Mouse (Mus musculus) small intestine, adult 10 weeks (tissue): ENCODE data around the gene B3gnt8. TPM values are rescaled to one million over a fixed set of nuclear protein-coding genes. Genes with fewer than 3 reads are reported as not detected.

Experiments
- polyA plus RNA-seq: library from polyadenylated mRNA; stranded (reverse); fragments of 350-450 nt; fragmentation: Illumina TruSeq; extraction: RNeasy Lipid Tissue Mini Kit (QIAGEN cat#74804); gene quantifications from one replicate; pipeline ENCODE4 v1.2.3, GENCODE M21; 2014; ENCODE audit warnings: low replicate concordance

B3gnt8 gene
- not detected for polyA plus RNA-seq

DNA sequence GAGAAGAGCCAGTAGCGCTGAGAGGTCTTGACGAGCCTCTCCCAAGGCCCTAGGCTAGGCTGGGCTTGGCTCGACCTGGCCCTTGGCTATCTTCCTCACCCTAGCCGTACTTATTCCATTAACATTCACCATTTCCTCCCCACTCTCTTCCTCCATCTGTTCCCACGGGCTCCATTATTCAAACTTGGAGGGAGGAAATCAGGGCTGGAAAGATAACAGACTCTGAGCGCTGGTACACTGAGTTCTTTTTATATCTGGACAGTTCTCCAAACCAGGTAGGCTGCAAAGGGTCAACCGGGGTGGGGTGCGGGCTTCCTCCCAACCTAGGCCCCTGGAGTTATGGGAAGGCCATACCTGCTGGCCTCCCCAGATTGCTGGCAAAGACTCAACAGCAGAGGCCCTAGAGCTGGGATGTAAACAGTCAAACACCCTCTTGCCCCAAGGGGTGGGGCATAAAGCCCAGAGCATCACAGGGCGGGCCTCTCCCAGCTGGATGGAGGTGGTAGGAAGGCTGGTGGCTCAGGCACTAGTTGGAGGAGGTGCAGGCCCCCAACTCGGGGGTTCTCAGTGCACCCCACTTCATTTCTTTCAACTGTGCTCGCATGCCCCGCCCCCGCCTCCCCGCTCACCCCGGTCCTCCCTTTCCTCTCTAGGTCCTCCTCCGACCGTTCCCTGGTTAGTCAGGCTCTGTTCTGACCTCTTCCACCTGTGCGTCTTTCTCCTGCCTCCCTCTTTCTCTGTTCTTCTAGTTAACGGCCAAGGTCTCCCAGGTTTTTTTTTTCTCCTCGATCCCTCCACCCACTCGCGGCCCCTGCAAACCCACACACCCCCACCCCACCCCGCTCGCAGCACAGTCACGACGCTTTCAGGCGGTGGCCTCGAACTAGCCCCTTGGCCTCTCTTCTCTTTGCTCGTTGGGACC lies at the start of gene B3gnt8:
TSS of gene B3gnt8 (plus strand) at position 146 of the 922 bp plus-strand sequence.

DNA sequence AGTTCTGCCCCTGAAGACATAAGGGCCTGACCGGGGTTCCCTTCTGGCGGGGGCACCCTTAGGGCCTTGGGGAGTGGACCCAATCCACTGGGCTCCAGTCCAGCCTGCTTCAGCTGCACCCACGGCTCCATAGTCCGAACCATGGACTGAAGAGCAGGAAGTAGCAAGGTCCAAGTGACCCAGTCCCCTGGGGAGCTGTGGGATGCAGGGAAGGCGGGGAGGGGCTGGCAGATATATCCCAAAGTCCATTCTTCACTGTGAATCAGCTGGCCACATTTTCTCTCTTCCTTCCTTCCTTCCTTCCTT lies 10.8 kb upstream of the B3gnt8 start, which contains the start of gene Erich4:
TSS of gene Erich4 (minus strand) at position 187 of the 306 bp plus-strand sequence.

DNA sequence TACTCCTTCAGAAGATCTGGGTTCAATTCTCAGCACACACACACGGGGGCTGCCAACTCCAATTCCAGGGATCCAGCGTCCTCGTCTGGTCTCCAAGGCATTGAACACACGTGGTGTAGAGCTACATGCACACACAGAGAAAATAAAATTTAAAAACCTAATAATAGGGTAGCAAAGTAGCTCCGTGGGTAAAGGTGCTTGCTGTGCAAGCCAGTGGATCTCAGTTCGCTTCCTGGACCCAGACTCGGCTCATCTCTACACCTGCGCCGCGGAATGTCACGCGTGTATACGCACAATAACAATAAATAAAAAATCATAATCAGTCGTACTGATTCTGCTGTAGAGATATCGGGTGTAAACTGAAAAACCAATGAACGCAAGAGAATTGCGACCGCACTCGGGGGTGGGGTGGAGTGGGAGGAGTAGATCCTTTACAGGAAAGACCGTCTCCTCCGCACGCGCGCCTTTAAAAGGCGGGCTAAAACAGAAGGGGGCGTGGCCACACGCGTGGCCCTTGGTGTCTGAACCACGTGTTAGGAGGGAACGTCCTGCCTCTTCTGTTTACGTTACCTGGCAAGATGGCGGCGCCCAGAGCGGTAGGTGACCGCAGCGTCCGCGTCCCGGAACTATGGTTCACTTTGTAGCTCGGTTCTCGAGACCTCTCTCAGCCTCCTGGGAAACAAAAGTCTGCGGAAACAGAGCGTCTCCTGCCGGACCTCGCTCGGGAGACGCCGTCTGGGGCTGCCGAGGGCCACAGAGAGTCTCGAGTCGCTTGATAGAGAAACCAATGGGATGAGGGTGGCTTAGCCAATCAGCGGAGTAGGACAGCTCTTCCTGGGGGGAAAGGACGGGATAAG lies 7.4 kb upstream of the B3gnt8 start, which contains the start of gene Dmac2:
TSS of gene Dmac2 (plus strand) at position 550 of the 857 bp plus-strand sequence.

DNA sequence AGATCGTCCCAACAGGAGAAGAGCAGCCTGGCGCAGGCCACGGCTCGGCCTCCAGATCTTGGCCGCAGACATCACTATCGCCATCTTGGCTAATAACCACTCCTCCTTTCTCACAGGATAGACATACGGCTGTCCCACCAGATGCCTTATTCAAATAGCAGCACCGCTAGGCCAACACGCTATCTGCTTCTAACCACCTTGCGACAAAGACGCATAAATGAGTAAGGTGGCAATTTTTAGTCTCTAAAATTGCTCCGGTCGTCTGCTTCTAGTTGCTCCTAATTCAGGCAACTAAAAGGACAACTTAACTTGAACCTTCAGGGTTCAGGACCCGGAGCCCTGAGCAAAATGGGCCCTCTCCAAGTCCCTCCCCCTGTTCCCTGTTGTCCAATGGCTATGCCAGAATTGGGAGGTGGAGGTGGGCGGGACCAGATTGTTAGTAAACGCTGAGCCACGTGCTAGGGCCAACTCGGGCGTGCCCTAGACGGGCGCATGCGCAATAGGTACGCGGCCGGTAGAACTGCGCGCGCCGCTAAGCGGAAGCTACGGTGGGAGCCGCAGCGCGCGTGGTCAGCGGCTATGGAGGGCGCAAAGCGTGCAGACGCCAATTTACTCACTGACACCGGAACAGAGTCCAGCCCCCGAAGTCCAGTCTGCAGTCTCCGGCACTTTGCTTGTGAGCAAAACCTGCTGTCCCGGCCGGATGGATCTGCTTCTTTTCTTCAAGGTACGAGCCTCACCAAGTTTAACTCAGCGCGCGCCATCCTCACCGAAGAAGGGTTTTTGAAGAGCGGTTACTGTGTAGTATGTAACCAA lies 32.4 kb downstream of the B3gnt8 start, which contains the start of the genes Bckdha and Exosc5:
TSS of gene Bckdha (minus strand) at position 325 of the 816 bp plus-strand sequence.
TSS of gene Exosc5 (plus strand) at position 508 of the 816 bp plus-strand sequence.

DNA sequence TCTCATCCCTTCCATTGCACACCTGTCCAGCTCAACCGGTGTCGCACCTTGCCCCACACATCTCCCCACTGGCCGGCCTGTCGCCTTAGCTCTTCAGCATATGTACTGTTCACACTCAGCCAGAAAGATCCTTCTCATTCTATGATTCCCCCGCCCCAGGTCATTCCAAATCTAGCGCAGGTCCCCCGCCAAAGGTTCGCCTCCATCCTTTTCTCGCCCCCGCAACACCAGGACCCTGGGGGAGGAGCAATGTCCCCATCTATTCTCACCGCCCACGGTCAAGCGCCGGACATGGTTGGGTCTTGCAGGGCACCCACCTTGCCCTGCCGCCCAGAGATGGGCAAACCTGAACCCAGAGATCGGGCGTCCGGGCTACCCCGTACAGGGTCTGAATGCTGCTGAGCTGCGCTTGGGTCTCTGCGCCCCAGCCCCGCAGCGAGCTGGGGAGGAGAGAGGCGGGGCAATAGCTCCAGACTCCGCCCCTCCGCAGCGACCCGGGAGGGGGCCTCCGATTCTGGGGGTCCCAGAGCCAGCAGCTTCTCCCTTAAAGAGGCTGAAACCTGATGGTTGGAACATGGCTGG lies 48.4 kb downstream of the B3gnt8 start, which contains the start of gene Tmem91:
TSS of gene Tmem91 (minus strand) at position 448 of the 582 bp plus-strand sequence.

DNA sequence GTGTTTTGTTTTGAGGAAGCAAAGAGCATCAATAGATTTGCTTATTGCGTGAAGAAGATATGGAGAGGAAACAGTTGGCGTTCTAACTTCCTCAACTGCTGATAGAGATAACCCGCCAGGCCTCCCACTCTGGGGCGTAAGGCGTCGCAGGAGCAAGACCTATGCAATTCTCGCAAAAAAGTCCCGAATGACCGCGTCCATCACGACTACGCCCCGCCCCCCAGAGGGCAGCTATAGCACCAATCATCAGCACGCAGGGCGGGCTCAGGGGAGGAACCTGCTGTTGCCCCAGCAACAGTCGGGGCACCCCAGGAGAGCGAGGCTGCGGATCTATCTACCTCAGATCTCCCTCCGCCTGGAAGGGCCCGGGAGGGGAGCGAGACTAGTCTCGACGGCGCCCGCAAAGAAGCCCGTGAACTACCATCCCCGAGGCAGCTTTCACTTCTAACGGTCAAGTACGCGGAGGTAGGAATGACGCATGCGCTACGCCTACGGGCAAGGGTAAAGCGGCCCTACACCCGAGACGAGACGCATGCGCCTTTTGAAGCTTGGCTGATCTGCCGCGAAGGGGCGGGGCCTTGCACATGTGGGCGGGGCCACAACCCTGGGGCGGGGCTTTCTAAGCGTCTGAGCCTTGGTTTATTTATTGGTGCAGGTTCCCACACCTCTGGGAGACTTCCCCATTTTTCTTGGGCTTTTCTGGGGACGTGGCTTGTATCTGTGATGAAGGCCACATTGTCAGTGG lies 54.2 kb downstream of the B3gnt8 start, which contains the start of gene B9d2:
TSS of gene B9d2 (plus strand) at position 267 of the 745 bp plus-strand sequence.

Other genes with a start within 250 kb of the B3gnt8 start
- gene Lipe, start 227.9 kb upstream of the B3gnt8 start, polyA plus RNA-seq: 0.52 TPM
- gene Cxcl17, start 213.8 kb upstream of the B3gnt8 start, polyA plus RNA-seq: not detected
- 423 TPM for gene Ceacam1, start 149.1 kb upstream of the B3gnt8 start, polyA plus RNA-seq
- gene Ceacam2, start 86.8 kb upstream of the B3gnt8 start, polyA plus RNA-seq: 0.71 TPM
- gene Erich4, start 10.8 kb upstream of the B3gnt8 start, polyA plus RNA-seq: 3.4 TPM
- 32.4 TPM for gene Dmac2, start 7.2 kb upstream of the B3gnt8 start, polyA plus RNA-seq
- not detected for gene Bckdha, start 32.3 kb downstream of the B3gnt8 start, polyA plus RNA-seq
- 0.89 TPM for gene Exosc5, start 32.5 kb downstream of the B3gnt8 start, polyA plus RNA-seq
- not detected for gene Tmem91, start 48.5 kb downstream of the B3gnt8 start, polyA plus RNA-seq
- gene B9d2, start 54.1 kb downstream of the B3gnt8 start, polyA plus RNA-seq: not detected
- gene Tgfb1, start 60.3 kb downstream of the B3gnt8 start, polyA plus RNA-seq: 0.52 TPM
- gene Ccdc97, start 92.4 kb downstream of the B3gnt8 start, polyA plus RNA-seq: 0.56 TPM
- 29.2 TPM for gene Hnrnpul1, start 128.1 kb downstream of the B3gnt8 start, polyA plus RNA-seq
- gene Axl, start 162.1 kb downstream of the B3gnt8 start, polyA plus RNA-seq: 12.1 TPM
- 7.0 TPM for gene Cyp2s1, start 190.3 kb downstream of the B3gnt8 start, polyA plus RNA-seq